Mouse (Mus musculus) adrenal gland, adult (tissue): ENCODE measurements around the gene Klhdc8a.

Experiments
- DNase-seq, 2 experiments: peaks; one replicate each; pipeline ENCODE4 v3.0.0; 2022 to 2023; ENCODE audit warnings: low spot score in 1 of 2; ENCODE audit not compliant: inconsistent age in 2 of 2

The Klhdc8a gene

GRCm38 (mm10) chr1:132298425-132298800 lies at the start of gene Klhdc8a:
Gene Klhdc8a, plus strand, starts transcription at chr1:132298626.
- DNase-seq: peak; percentile 92 to 95

GRCm38 (mm10) chr1:132254467-132254866 lies 44.0 kb upstream of the Klhdc8a start:
- DNase-seq: no peak

DNA sequence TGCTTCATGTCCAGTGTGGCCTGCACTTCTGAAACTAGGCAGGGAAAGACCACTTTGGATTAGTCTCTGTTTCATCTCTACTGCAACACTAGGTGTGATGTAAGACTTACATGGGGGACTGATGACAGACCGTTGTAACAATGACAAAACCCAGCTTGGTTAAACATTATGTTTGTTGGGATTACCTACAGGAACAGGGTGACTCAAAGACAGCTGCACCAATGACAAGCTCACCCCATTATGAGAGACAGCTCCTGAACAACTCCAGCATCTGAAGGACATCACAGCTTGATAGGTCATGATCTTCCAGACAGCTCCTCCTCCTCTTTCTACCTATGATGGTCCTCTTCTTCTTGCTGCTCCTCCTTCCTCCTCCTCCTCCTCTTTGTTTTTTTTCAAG lies 38.1 kb upstream of the Klhdc8a start:
- DNase-seq: no peak

DNA sequence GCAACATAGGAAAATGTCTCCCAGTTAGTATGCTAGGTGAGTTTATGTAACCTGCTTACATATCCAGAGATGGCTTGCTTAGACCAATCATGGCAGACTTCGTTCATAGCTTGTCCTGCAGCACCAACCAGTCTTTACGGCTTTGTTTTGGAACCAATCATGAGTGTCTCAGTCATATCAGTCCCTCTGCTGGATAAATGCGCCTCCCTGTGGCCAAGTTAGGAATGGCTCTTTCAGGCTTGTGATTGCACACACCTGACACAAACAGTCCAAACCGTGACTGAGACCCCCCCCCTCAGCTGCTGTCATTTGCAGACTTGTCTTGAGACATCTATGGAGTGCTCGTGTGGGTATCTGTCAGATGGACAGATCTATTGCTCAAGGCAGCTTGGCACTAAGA lies 37.4 kb upstream of the Klhdc8a start:
- no peak for DNase-seq

DNA sequence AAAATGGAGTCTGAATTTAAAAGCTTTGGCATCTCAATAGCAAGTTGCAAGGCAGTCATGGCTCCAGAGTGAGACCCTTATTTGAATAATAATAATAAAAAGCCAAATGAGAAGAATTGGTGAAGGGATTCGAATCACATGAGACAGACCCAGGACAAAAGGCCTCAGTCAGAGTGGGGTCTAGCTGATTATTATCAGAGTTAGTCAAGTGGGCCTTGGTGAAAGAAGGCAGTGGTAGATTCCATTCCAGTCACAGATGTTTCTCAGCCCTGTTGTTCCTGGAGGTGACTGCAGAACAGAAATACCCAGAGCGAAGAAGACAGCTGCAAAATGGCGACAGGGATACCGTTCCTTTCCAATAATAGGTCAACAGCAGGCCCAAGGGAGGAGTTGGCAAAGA lies 34.8 kb upstream of the Klhdc8a start:
- DNase-seq: no peak

GRCm38 (mm10) chr1:132264577-132264976 lies 33.8 kb upstream of the Klhdc8a start:
- DNase-seq: peak; percentile 70 to 74

- DNase-seq: no peak
Observed at GRCm38 (mm10) chr1:132265211-132265859, 33.1 kb upstream of the Klhdc8a start.

DNA sequence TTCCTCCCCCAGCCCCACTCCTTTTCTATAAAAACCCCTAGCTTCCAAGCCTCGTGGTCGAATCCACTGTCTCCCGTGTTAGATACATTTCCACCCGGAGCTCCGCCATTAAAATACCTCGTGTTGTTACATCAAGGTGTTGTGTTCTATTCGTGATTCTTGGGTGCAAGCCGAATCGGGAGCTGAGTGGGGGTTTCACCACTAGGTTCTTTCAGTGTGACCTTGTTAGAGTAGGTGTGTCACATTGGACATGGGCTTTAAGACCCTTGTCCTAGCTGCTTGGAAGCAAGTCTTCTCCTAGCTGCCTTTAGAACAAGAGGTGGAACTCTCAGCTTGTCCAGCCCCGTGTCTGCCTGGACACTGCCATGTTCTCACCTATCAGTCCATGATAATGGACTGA lies 32.5 kb upstream of the Klhdc8a start:
- DNase-seq: no peak

GRCm38 (mm10) chr1:132266791-132267557 lies 31.5 kb upstream of the Klhdc8a start:
- DNase-seq: peak; percentile 56 to 84

GRCm38 (mm10) chr1:132267959-132268358 lies 30.5 kb upstream of the Klhdc8a start:
- DNase-seq: peak in 1 of 2 experiments; percentile 62

GRCm38 (mm10) chr1:132268418-132269060 lies 29.9 kb upstream of the Klhdc8a start:
- DNase-seq: no peak

DNA sequence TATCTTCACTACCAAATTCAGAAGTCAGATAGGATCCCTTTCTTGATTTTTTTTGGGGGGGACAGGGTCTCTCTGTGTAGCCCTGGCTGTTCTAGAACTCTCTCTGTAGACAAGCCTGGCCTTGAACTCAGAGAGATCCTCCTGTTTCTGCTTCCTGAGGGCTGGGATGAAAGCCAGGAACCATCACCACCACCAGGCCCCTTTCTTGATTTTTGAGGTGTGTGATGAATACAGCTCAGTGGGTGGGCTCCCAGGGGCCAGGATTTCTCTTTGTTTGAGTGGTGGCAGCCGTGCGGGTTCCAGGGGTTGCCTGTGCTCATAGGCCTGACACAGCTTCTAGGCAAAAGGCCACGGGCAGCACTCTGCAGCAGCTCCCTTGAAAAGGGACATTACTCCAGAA lies 27.2 kb upstream of the Klhdc8a start:
- no peak for DNase-seq

DNA sequence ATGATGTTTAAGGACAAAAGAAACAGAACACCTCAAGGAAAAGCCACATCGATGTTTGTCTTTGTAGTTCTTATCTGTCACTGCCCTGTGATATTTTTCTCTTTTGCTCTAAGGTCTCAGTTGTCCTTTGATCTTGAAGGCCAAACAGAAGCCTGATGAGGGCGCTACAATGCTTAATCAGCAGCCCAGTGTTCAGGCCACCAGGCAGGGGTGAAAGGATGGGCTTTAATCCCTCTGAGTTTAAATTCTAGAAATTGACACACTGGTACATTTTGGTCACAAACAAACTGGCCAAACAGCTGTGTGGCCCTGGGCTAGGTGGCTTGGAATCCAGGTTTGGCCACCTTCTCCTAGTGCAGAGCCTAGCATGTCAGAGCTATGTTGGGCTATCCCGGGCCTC lies 21.7 kb upstream of the Klhdc8a start:
- peak; percentile 56 to 79 for DNase-seq

GRCm38 (mm10) chr1:132277124-132277523 lies 21.3 kb upstream of the Klhdc8a start:
- DNase-seq: peak; percentile 93 to 95

DNA sequence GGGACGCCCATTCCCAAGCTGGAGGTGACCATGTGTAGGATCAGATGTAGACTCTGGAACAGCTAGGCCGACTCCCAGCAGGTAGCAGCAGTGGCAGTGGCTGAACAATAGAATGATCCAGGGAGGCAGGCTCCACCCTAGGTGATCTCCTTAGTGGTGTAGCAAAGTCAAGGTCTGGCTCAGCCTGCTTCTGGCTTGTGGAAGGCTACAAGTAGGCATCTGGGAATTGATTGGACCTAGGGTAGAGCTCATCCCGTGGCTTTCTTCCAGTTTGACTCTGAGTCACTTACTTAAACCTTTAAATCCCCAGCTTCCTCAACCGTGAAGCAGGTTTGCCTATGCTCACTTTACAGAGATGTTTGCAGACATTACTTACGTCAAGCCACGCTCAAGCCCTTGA lies 17.8 kb upstream of the Klhdc8a start:
- peak; percentile 44 to 72 for DNase-seq

GRCm38 (mm10) chr1:132281523-132282176 lies 16.8 kb upstream of the Klhdc8a start:
- no peak for DNase-seq

DNA sequence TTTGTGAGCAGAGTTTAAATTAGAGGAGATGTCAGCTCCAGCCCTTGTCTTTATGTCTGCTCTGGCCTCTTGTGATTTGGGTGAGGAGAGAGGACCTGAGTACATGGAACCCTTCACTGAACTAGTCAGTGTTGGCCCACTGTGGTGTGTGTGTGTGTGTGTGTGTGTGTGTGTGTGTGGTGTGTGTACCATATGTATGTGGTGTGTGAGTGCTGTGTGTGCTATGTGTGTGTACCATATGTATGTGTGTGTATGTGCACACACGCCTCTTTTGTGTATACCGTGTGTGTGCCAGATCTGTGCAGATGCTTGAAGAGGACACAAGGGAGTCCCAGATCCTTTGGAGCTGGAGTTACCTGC lies 16.3 kb upstream of the Klhdc8a start:
- no peak for DNase-seq

GRCm38 (mm10) chr1:132283018-132283417 lies 15.4 kb upstream of the Klhdc8a start:
- no peak for DNase-seq

DNA sequence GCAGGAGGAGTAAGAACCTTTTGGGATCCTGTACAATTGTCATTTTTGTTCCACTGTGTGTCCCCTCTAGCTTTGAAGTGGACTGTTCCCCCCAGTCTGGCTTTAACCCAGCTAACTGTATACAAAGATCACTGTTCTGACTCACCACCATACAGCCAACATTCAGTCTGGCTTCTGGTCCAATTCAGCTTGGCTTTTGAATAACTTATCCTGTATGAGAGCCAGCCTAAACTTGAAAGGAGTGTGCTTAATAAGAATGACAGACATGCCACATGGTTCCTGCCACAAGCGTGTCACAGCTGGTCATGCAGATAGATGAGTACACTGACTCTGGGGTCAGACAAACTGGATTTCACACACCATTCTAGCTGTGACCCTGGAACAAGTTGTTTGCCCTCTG lies 11.7 kb upstream of the Klhdc8a start:
- peak in 1 of 2 experiments; percentile 68 for DNase-seq

DNA sequence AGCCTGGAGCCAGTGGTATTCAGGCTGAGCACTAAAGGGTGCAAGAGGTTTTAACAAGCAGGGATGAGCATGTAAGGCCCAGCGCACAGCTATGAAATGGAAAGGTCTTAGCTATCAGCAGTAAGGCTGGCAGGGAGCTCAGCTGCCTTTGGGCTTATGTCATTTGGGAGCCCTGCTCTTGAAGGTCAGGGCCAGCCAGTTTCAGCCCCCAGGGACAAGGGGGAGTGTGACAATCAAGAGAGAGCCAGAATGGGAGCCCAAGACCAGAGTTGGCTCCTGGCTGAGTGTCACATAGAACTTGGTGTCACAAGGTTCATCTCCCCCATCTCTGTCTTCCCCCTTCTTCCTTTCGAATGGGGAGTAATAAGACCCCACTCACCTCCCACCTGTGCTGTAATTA lies 11.0 kb upstream of the Klhdc8a start:
- peak; percentile 84 to 87 for DNase-seq

DNA sequence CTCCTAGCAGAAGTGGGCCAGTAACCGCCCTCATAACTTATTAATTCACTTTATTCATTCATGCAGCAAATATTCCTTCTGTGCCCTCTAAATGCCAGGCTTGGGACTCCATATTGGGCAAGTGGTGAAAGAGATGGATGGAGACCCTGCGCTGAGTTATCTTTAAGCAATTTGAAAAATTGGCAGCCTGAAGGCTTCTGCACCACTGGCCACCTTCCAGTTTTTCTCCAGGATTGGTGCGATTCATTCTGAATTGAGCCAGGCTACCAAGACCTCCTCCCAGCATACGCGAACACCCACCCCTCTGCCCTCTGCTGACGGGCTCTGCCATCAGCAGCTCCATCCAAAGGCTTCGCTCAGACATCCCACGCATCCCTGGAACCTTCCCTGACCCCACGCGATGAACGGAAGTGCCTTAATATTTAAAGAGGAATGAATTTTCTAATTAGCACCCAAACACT lies 10.4 kb upstream of the Klhdc8a start:
- DNase-seq: peak; percentile 75 to 86

GRCm38 (mm10) chr1:132289965-132290364 lies 8.5 kb upstream of the Klhdc8a start:
- no peak for DNase-seq
